Mouse (Mus musculus): ENCODE measurements around the gene 4930452B06Rik.

DNA sequence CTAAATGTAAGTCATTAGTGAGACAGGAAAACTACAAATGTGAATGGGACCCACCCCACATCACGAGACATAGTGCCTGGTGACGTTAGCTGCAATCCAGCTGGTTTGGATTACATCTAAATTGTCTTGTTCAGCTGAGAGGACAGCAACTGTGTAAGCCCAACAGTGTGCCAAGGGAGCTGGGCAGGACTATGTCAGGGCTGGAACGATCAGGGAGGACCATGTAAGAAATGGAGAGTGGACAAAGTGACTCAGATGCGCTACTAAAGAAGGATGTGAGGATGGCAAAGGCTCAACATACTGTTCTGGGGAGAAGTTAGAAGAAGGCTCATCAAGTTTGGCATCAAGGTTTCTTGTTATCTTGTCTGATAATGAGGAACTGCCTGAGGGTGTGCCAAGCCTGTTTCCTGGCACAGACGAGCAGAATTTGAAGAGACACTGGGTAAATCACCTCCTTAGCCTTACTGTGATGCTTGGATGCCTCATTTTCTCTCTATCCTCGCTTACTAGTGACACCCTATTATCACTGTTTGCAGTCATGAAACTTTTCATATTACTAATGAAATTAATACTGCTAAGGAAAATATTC, 203.6 kb downstream of the 4930452B06Rik start:
- TF ChIP-seq CTCF (conservative IDR thresholded peaks at IDR 0.05; ENCODE audit: low read length) (no peak), NANOG (IDR thresholded peaks at IDR 0.05; ENCODE audit: borderline replicate concordance, low read length) (no peak), POU5F1 (IDR thresholded peaks at IDR 0.05; ENCODE audit: borderline replicate concordance, low read length) (no peak)

All from E14TG2a.4 (cell line).